Mouse (Mus musculus): ENCODE measurements around the gene Tmem184a. TPM values are rescaled to one million over a fixed set of nuclear protein-coding genes. Genes with fewer than 3 reads are reported as not detected.
A peak's percentile ranks its signal among the peaks of the same experiment; 100 is the strongest.

Gene Tmem184a
- polyA plus RNA-seq, 1 experiment: not detected

DNA sequence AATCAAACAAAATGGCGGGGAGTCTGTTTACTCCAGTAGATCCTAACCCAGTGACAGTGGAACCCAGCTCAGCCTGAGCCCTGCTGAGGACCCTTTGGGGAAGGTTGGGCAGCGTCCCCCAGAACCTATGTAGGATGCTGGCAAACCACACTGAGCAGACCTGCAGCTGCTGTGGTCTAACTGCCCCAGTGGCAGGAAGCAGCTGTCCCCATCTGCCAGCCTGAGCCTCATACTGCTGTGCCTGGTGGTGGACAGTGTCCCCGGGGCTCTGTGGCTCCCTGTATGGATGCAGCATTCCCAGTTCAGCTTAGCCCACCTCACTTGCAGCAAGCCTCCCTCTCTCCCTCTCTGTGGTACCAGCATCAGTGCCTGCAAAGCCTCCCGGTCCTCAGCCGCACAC is 42.8 kb downstream of the Tmem184a start:
- H3K27ac ChIP-seq (ENCODE audit: control insufficient read depth, insufficient read depth, low read depth, low read length, poor library complexity): peak overlapping the region; percentile 69
- no peaks in the 10 kb centered on the region; the same call in 1 of the 2 replicates for H3K4me1 ChIP-seq (ENCODE audit: control insufficient read depth, insufficient read depth, low read length)
- TF ChIP-seq CTCF (IDR thresholded peaks at IDR 0.05; ENCODE audit: control insufficient read depth, insufficient read depth, low read length): no peak
- 0 out of 2 replicates have a peak, but pooled peaks have one; percentile 10 for TF ChIP-seq POLR2A (IDR thresholded peaks at IDR 0.05; ENCODE audit: borderline replicate concordance, control insufficient read depth, low read depth, low read length)
- H3K4me3 ChIP-seq (replicated peaks; ENCODE audit: control insufficient read depth, low read depth, low read length): no peak overlapping the region
- WGBS: 8% methylated on average over 5 of the region's 5 CpGs

DNA sequence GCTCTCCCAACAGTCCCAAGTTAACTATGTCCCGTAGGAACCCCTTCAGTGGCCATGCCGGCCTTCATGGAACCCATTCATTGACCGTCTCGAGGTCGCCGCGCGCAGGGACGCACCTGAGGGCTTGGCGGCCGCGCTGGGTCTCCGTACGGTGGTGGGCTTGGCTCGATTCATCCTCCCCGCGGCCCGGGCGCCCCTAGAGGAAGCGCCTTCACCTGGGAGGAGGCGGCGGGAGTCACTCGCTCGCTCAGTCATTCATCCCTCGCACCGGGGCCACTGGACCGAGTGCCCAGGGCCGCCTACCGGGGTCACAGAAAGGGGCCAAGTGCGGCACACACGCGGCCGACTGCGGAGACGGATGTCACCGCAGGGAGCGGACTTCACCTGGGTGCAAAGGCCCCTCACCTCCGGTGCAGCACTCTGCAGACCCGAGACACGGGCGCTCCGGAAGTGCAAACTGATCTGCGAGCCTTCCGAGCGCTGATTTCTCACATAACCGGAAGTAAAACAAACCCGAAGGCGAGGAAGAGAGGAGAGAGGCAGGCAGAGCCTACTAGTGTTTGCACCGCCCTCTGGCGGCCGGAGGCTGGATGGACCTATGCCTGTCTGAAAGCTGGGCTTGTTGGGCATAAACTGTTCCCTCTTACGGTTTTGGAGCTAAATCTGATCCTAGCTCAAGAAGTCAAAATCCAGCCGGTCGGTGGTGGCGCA is 44.3 kb downstream of the Tmem184a start, which contains the start of gene Ints1:
TSS of gene Ints1 (minus strand) at position 459 of the 711 bp plus-strand sequence.
- peak; percentile 56; the same call in 1 of the 2 replicates for TF ChIP-seq POLR2A (IDR thresholded peaks at IDR 0.05; ENCODE audit: borderline replicate concordance, control insufficient read depth, low read depth, low read length)
- TF ChIP-seq CTCF (IDR thresholded peaks at IDR 0.05; ENCODE audit: control insufficient read depth, insufficient read depth, low read length): peak; percentile 99
- Histone ChIP-seq H3K4me3 (replicated peaks; ENCODE audit: control insufficient read depth, low read depth, low read length) (peak within 1 kb of the TSS; percentile 88), H3K27ac (ENCODE audit: control insufficient read depth, insufficient read depth, low read depth, low read length, poor library complexity) (peak within 1 kb of the TSS; percentile 62), H3K4me1 (ENCODE audit: control insufficient read depth, insufficient read depth, low read length) (no peaks in the 10 kb centered on the region; the same call in 1 of the 2 replicates)
- under 1% methylated on average over 55 of the region's 55 CpGs for WGBS

DNA sequence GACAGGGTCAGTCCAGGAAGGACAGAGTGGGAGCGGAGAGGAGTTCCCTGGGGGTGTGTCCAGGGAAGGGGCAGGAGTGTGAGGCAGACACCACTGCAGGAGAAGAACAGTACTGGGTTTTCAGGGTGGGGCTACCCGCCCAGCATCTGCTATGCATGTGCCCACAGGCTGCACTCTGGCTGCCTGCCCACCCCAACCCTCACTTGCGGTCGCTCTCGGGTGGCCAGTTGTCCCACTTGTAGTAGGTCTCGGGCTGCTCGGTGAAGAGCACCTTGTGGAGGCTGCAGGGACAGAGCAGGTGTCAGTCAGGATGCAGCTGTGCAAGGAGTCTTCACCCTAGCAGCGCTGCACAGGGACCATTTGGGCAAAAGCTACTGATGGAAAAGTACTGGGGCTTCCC is 51.5 kb downstream of the Tmem184a start:
- no peak for TF ChIP-seq CTCF (IDR thresholded peaks at IDR 0.05; ENCODE audit: control insufficient read depth, insufficient read depth, low read length)
- TF ChIP-seq POLR2A (IDR thresholded peaks at IDR 0.05; ENCODE audit: borderline replicate concordance, control insufficient read depth, low read depth, low read length): no peak
- Histone ChIP-seq H3K4me3 (replicated peaks; ENCODE audit: control insufficient read depth, low read depth, low read length) (no peak overlapping the region), H3K27ac (ENCODE audit: control insufficient read depth, insufficient read depth, low read depth, low read length, poor library complexity) (no peak overlapping the region), H3K4me1 (ENCODE audit: control insufficient read depth, insufficient read depth, low read length) (no peaks in the 10 kb centered on the region)
- 89% methylated on average over 8 of the region's 8 CpGs for WGBS

DNA sequence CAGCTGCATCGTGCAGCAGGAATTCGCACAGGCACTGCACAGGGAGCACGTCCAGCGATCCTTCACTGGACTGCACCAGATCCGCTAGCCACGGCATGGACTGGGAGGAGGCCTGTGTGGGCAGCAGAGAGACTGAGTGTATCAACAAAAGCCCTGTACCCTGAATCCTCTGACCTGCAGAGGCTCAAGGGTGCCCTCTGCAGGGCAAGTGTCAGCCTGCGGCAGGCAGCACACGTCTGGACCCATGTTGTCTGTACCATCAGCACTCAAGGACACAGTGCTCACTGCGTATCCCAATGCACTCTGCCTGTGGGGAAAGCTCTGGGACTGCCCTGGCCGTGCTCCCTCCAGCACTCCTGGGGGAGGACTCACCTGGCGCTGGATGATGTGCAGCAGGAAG is 55.4 kb downstream of the Tmem184a start:
- H3K4me3 ChIP-seq (replicated peaks; ENCODE audit: control insufficient read depth, low read depth, low read length): no peak overlapping the region
- peak; percentile 73 for TF ChIP-seq CTCF (IDR thresholded peaks at IDR 0.05; ENCODE audit: control insufficient read depth, insufficient read depth, low read length)
- no peak; the same call in 1 of the 2 replicates for TF ChIP-seq POLR2A (IDR thresholded peaks at IDR 0.05; ENCODE audit: borderline replicate concordance, control insufficient read depth, low read depth, low read length)
- 82% methylated on average over 11 of the region's 11 CpGs for WGBS
- H3K27ac ChIP-seq (ENCODE audit: control insufficient read depth, insufficient read depth, low read depth, low read length, poor library complexity): no peak overlapping the region
- H3K4me1 ChIP-seq (ENCODE audit: control insufficient read depth, insufficient read depth, low read length): no peaks in the 10 kb centered on the region

DNA sequence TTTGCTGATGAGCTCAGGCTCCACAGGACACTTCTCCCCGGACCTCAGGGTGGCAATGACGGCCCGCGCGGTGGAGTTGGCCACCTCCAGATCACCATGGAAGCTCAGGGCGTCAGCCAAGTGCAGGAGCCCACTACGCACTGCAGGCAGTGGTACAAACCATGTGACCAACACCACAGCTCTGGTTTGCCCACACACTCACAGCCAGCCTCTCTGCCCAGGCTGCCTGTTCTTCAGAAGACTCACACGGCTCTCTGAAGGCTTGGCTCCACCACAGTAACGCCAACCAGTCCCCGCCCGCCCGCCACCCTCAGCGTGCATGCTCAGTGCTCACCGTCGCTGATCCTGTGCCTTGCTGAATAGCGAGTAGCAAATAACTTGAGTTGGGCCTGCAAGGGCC is 61.6 kb downstream of the Tmem184a start:
- no peak overlapping the region for H3K4me3 ChIP-seq (replicated peaks; ENCODE audit: control insufficient read depth, low read depth, low read length)
- no peaks in the 10 kb centered on the region for H3K4me1 ChIP-seq (ENCODE audit: control insufficient read depth, insufficient read depth, low read length)
- TF ChIP-seq POLR2A (IDR thresholded peaks at IDR 0.05; ENCODE audit: borderline replicate concordance, control insufficient read depth, low read depth, low read length): no peak
- no peak for TF ChIP-seq CTCF (IDR thresholded peaks at IDR 0.05; ENCODE audit: control insufficient read depth, insufficient read depth, low read length)
- 93% methylated on average over 16 of the region's 16 CpGs for WGBS
- no peak overlapping the region for H3K27ac ChIP-seq (ENCODE audit: control insufficient read depth, insufficient read depth, low read depth, low read length, poor library complexity)

DNA sequence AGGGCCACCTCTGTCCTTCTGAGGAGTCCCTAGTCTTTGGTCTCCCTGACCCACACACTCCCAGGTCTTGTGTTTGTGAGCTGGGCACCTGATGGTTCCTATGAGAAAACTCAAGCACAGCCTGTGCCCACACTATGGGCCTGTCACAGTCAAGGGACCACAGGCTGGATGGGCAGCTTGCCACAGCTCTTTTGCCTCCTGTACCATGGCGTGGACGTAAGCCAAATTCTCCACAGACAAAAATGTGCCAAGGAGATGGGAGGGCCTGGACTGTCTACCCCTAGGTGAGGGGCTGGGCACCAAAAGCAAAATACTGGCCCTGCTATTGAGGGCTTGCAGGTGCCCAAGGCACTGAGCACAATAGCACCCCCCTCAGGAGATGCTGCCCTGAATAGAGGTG is 63.1 kb downstream of the Tmem184a start:
- no peak for TF ChIP-seq POLR2A (IDR thresholded peaks at IDR 0.05; ENCODE audit: borderline replicate concordance, control insufficient read depth, low read depth, low read length)
- TF ChIP-seq CTCF (IDR thresholded peaks at IDR 0.05; ENCODE audit: control insufficient read depth, insufficient read depth, low read length): no peak
- no peaks in the 10 kb centered on the region for H3K4me1 ChIP-seq (ENCODE audit: control insufficient read depth, insufficient read depth, low read length)
- WGBS: 83% methylated on average over 2 of the region's 2 CpGs
- H3K4me3 ChIP-seq (replicated peaks; ENCODE audit: control insufficient read depth, low read depth, low read length): no peak overlapping the region
- H3K27ac ChIP-seq (ENCODE audit: control insufficient read depth, insufficient read depth, low read depth, low read length, poor library complexity): no peak overlapping the region

DNA sequence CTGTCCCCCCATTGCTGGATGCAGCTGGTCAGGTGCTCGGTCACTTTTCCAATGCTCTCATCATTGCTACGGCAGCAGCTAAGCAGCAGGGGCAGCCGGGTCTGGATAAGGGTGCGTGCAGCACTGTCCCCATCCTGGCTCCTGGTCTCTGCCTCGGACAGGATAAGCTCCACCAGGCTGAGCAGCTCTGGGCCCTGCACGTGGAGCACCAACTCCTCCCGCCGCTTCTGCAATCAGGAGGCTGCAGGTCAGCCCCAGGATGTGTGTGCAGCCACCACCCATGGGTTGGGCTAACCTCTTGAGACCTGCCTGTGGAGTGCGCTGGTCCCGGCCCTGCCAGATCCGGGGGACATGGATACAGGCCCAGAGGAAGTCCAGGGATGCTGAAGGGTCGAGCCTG is 63.6 kb downstream of the Tmem184a start:
- WGBS: 85% methylated on average over 12 of the region's 12 CpGs
- H3K4me1 ChIP-seq (ENCODE audit: control insufficient read depth, insufficient read depth, low read length): no peaks in the 10 kb centered on the region
- H3K27ac ChIP-seq (ENCODE audit: control insufficient read depth, insufficient read depth, low read depth, low read length, poor library complexity): no peak overlapping the region
- TF ChIP-seq CTCF (IDR thresholded peaks at IDR 0.05; ENCODE audit: control insufficient read depth, insufficient read depth, low read length) (no peak), POLR2A (IDR thresholded peaks at IDR 0.05; ENCODE audit: borderline replicate concordance, control insufficient read depth, low read depth, low read length) (no peak)
- H3K4me3 ChIP-seq (replicated peaks; ENCODE audit: control insufficient read depth, low read depth, low read length): no peak overlapping the region

DNA sequence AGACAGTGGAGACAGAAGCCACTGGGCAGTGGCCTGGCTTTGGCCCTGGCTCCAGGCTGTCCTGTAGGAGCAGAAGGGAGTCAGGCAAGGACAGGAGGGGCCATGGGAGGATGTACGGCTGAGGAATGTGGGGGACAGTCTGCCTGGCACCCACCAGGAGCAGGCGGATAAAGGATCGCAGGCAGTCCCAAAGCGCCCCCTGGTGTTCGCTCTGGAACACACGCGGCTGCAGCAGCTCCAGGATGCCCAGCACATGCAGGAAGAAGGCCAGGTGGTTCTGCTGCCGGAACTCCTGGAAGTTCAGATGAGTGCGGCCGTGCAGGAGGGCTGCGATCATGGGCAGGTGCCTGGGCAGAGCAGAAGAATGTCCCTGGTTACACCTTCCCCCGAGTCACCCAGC is 65.0 kb downstream of the Tmem184a start:
- TF ChIP-seq POLR2A (IDR thresholded peaks at IDR 0.05; ENCODE audit: borderline replicate concordance, control insufficient read depth, low read depth, low read length) (peak; percentile 11; the same call in 1 of the 2 replicates), CTCF (IDR thresholded peaks at IDR 0.05; ENCODE audit: control insufficient read depth, insufficient read depth, low read length) (peak; percentile 69)
- Histone ChIP-seq H3K4me3 (replicated peaks; ENCODE audit: control insufficient read depth, low read depth, low read length) (no peak overlapping the region), H3K4me1 (ENCODE audit: control insufficient read depth, insufficient read depth, low read length) (no peaks in the 10 kb centered on the region), H3K27ac (ENCODE audit: control insufficient read depth, insufficient read depth, low read depth, low read length, poor library complexity) (no peak overlapping the region)
- 45% methylated on average over 12 of the region's 12 CpGs for WGBS

Other genes starting within 250 kb of the Tmem184a start
- gene Micall2, start 83.6 kb downstream of the Tmem184a start, polyA plus RNA-seq (2011; ENCODE audit: insufficient read depth, insufficient read length, low replicate concordance, missing spikeins): 20.3 and 28.0 TPM in 2 replicates
- gene Ints1, start 44.2 kb downstream of the Tmem184a start, polyA plus RNA-seq (2011; ENCODE audit: insufficient read depth, insufficient read length, low replicate concordance, missing spikeins): 63.3 and 108 TPM in 2 replicates
- gene Mafk, start 28.4 kb downstream of the Tmem184a start, polyA plus RNA-seq (2011; ENCODE audit: insufficient read depth, insufficient read length, low replicate concordance, missing spikeins): 37.3 and 53.2 TPM in 2 replicates
- gene Gm26938, start 6.5 kb upstream of the Tmem184a start, polyA plus RNA-seq (2011; ENCODE audit: insufficient read depth, insufficient read length, low replicate concordance, missing spikeins): not detected in 2 replicates
- 35.8 and 48.1 TPM in 2 replicates for gene Psmg3, start 7.0 kb upstream of the Tmem184a start, polyA plus RNA-seq (2011; ENCODE audit: insufficient read depth, insufficient read length, low replicate concordance, missing spikeins)
- not detected in 2 replicates for gene Elfn1, start 88.0 kb upstream of the Tmem184a start, polyA plus RNA-seq (2011; ENCODE audit: insufficient read depth, insufficient read length, low replicate concordance, missing spikeins)